Mouse (Mus musculus) neural tube, embryonic 14.5 days (tissue): ENCODE results near the gene Vcl. TPM values are rescaled to one million over a fixed set of nuclear protein-coding genes. Genes with fewer than 3 reads are reported as not detected.

ENCODE experiments used
- ATAC-seq: fragments of 200-750 bp; cut with Nextera tagmentation; 2 replicates; pipeline ENCODE4 v1.8.0; 2017; ENCODE audit warnings: low read depth, mild to moderate bottlenecking, moderate TSS enrichment, moderate library complexity
- H3K27ac ChIP-seq: fragments of 300-500 bp; sonication (generic); 2 replicates; pipeline ENCODE4 v1.5.1; 2014; ENCODE audit warnings: low read depth, mild to moderate bottlenecking, control low read depth, low read length, moderate library complexity, mixed read lengths
- H3K27me3 ChIP-seq: fragments of 300-500 bp; sonication (generic); 2 replicates; pipeline ENCODE4 v1.6.1; 2014; ENCODE audit warnings: low read length; ENCODE audit not compliant: control insufficient read depth, insufficient read depth
- H3K36me3 ChIP-seq: fragments of 300-500 bp; sonication (generic); 2 replicates; pipeline ENCODE4 v1.6.1; 2014; ENCODE audit warnings: low read length, mixed read lengths; ENCODE audit not compliant: control insufficient read depth, insufficient read depth
- H3K4me1 ChIP-seq: fragments of 300-500 bp; sonication (generic); 2 replicates; pipeline ENCODE4 v1.6.1; 2014; ENCODE audit warnings: low read length; ENCODE audit not compliant: control insufficient read depth, insufficient read depth
- H3K4me2 ChIP-seq: fragments of 300-500 bp; sonication (generic); 2 replicates; pipeline ENCODE4 v1.6.1; 2014; ENCODE audit warnings: mild to moderate bottlenecking, low read depth, low read length, control low read depth
- H3K4me3 ChIP-seq: fragments of 300-500 bp; sonication (generic); 2 replicates; pipeline ENCODE4 v1.5.1; 2014; ENCODE audit warnings: low read depth, low read length, control low read depth, mixed read lengths
- H3K9ac ChIP-seq: fragments of 300-500 bp; sonication (generic); replicated peaks from 2 replicates; pipeline ENCODE4 v1.6.1; 2014; ENCODE audit warnings: low read depth, mild to moderate bottlenecking, control low read depth, low read length, mixed read lengths
- H3K9me3 ChIP-seq: fragments of 300-500 bp; sonication (generic); 2 replicates; pipeline ENCODE4 v1.6.1; 2016; ENCODE audit warnings: low read length; ENCODE audit not compliant: control insufficient read depth
- WGBS: fragments of 180-500 bp; shearing (Covaris S2); extraction: QIAGEN DNeasy Blood & Tissue Kit; methylation state at CpG from one replicate; pipeline ENCODE4 v1.1.7; 2014; 5-methylcytosine and 5-hydroxymethylcytosine counted together
- polyA plus RNA-seq: library from polyadenylated mRNA; unstranded; fragments of >200 nt; fragmentation: Nextera tagmentation; extraction: Ambion mirVana; gene quantifications from 2 replicates; pipeline ENCODE4 v1.2.1, GENCODE M21; 2014

Vcl gene
- polyA plus RNA-seq, 1 experiment from 2014 or later: 18.2 TPM

DNA sequence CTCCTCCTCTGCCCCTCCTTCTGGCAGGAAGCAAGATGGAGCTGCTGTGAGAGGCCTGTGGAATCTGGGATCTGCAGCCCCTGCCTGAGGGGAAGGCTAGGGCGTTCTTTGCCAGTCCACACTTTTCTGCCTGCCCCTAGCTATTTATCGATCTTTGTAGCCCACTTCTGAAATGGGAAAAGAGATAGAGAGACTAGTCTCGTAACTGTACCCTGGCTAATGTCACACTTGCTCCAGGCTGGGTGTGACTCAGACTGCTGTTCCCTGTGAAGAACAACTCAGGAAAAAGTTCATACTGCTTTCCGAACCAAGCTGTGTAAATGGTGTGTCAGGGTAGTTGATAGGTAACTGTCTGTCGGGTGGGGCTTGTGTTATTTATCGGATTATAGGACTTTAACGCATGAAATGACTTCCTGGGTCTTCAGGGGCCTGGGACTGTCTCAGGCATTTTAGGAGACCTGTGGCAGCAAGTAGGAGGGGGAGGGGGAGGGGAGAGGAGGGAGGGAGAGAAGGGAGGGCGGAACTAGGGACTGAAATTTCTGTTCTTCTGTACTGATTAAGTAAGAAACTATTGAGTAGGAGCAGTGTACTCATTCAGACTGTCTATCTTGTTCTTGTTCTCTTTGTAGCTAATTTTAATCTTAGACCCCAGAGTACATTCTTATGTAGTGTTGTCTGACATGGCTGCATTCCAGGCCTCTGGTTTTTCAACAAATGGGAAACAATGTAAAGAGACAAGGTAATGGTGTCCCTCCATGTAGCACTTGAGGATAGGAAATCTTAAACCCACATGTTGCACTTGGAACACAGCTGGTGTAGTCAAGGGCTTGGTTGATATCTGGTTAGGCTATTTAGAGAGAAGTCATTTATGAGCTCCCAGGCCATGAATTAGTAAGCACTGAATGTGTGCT is 1.5 kb downstream of the Vcl start:
- H3K4me1 ChIP-seq: peaks cover 9% of the 10 kb centered on the region
- ATAC-seq: no peak
- H3K9ac ChIP-seq: peak overlapping the region; percentile 51; the same call in 1 of the 2 replicates
- no peaks in the 10 kb centered on the region for H3K36me3 ChIP-seq
- WGBS: 28% methylated on average over 8 of the region's 8 CpGs
- H3K9me3 ChIP-seq: no peaks in the 10 kb centered on the region
- peak overlapping the region; percentile 60 for H3K4me2 ChIP-seq
- no peak overlapping the region for H3K27ac ChIP-seq
- H3K4me3 ChIP-seq: peak overlapping the region; percentile 65
- no peaks in the 10 kb centered on the region for H3K27me3 ChIP-seq

DNA sequence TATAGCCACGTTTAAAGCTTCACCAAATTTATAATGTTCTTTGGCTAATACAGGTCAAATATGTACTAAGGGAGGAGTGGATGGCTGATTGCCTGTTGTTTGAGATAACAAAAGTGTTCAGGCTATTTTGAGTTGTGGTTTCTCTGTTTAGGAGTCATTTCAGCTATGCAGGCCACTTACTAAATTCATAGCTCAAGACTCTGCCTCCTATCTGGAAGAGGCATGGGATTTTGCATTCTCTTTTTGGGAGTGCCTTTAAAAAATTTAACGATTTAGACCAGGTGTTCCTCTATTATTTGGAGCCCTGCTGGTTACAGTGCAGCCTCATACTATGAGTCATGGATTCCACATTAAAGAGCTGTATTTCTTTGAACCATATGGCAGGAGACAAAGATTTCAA is 9.2 kb downstream of the Vcl start:
- H3K36me3 ChIP-seq: no peaks in the 10 kb centered on the region
- no peaks in the 10 kb centered on the region for H3K27me3 ChIP-seq
- WGBS: 74% methylated on average over 2 of the region's 2 CpGs
- H3K4me3 ChIP-seq: no peak overlapping the region
- no peak overlapping the region for H3K4me2 ChIP-seq
- ATAC-seq: no peak
- no peak overlapping the region for H3K9ac ChIP-seq
- no peaks in the 10 kb centered on the region for H3K4me1 ChIP-seq
- H3K27ac ChIP-seq: no peak overlapping the region
- H3K9me3 ChIP-seq: no peaks in the 10 kb centered on the region

DNA sequence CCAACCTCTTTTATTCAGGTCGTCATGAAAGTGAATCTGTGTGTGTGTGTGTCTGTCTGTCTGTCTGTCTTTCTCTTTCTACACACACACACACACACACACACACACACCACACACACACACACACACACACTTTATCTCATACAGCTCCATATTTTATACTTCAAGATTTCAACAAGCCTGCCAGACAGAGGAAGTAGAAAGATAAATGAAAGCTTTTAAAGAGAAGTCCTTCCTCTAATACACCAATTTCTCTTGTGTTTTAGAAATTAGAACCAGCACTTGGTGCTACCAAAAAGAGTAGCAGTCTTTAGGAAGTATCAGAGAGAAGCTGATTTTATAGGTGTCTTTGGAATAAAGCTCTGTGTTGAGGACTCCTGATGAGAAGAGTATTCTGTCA is 9.7 kb downstream of the Vcl start:
- ATAC-seq: no peak
- H3K4me2 ChIP-seq: no peak overlapping the region
- H3K9me3 ChIP-seq: no peaks in the 10 kb centered on the region
- no peak overlapping the region for H3K4me3 ChIP-seq
- no peaks in the 10 kb centered on the region for H3K4me1 ChIP-seq
- H3K36me3 ChIP-seq: no peaks in the 10 kb centered on the region
- 33% methylated on average over 1 of the region's 1 CpGs for WGBS
- H3K9ac ChIP-seq: no peak overlapping the region
- H3K27me3 ChIP-seq: no peaks in the 10 kb centered on the region
- H3K27ac ChIP-seq: no peak overlapping the region

DNA sequence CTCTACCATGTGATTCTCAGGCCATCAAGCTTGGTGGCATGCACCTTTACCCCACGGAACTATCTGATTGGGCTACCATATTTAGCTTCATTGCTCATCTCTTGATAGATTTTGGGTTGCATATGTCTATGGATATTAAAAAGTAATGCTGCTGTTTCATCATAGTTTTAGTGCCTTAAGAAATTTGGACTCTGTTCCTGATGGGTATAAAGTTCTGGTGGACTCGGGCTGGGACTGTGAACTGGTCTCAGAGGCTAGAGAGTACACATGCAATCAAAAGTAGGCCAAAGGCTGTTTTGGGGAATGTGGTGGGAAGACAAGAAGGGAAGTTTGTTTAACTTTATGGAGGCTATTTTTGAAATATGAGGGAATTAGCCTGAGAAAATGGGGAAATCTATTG is 16.1 kb downstream of the Vcl start:
- WGBS: 95% methylated on average over 2 of the region's 2 CpGs
- no peaks in the 10 kb centered on the region for H3K36me3 ChIP-seq

DNA sequence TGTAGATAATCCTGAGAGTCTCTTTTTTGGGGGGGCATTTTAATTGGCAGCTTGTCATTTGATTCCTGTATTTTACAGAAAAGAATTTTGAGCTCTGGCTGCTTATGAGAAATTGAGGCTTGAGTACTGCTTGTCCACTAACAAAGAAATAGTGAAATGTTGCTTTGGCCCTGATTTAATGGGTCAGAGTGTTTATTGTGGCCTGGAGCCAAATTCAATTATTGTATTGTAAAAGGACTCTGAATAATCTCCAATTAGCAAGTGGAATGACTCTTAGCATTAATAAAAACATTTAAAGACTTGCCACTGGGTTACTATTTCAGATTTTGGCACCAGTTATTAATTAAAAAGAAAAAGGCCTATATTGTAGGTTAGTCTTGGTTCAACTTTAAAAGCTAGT is 26.8 kb downstream of the Vcl start:
- ATAC-seq: no peak
- no peaks in the 10 kb centered on the region for H3K36me3 ChIP-seq
- no peak overlapping the region for H3K4me3 ChIP-seq
- no peaks in the 10 kb centered on the region for H3K27me3 ChIP-seq
- no peak overlapping the region for H3K4me2 ChIP-seq
- no peaks in the 10 kb centered on the region for H3K9me3 ChIP-seq
- no peak overlapping the region for H3K27ac ChIP-seq
- no peaks in the 10 kb centered on the region for H3K4me1 ChIP-seq
- H3K9ac ChIP-seq: no peak overlapping the region

More for the DNA sequence above, 16.1 kb downstream of the Vcl start:
- H3K9me3 ChIP-seq: no peaks in the 10 kb centered on the region
- H3K4me2 ChIP-seq: no peak overlapping the region
- no peaks in the 10 kb centered on the region for H3K27me3 ChIP-seq
- H3K9ac ChIP-seq: no peak overlapping the region
- H3K4me3 ChIP-seq: no peak overlapping the region
- no peak for ATAC-seq
- no peak overlapping the region for H3K27ac ChIP-seq
- no peaks in the 10 kb centered on the region for H3K4me1 ChIP-seq

DNA sequence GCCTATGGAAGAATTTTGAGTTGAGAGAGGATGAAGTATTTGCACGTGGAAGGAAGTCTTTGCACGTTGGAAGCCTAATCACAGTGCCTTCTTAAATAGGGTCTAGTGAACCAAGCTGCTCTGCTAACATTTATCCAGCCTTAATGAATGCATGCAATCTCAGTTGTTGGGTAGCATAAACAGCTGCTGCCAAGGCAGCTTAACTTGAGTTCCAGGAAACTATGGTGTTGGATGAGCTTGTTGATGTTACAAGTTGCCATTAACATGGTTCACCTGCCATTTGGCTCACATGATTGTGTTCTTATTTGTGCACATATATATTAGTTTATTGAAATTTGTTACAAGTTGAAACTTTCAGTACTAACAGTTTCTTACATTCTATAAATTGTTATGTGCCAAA is 29.8 kb downstream of the Vcl start:
- ATAC-seq: no peak
- Histone ChIP-seq H3K27me3 (no peaks in the 10 kb centered on the region), H3K9ac (no peak overlapping the region), H3K9me3 (no peaks in the 10 kb centered on the region), H3K36me3 (no peaks in the 10 kb centered on the region), H3K27ac (no peak overlapping the region), H3K4me3 (no peak overlapping the region), H3K4me1 (no peaks in the 10 kb centered on the region), H3K4me2 (no peak overlapping the region)
- WGBS: 66% methylated on average over 2 of the region's 2 CpGs

DNA sequence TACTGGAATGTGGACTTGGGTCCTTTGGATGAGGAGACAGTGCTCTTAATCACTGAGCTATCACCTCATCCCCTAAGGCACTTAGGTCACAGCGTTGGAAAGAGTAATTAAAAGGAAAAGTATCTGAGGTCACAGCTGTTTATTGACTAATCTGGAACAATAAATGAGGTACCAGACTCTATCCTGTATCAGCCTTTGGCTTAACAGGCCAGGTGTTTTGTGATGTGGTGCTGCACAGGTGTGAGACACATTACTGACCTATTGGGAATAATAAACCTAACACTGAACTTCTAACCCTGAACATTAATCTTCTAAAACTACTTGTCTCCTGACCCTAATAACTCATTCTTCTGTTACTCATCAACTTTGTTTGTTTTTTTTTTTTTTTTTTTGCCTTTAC is 33.3 kb downstream of the Vcl start:
- Histone ChIP-seq H3K4me2 (no peak overlapping the region), H3K4me1 (no peaks in the 10 kb centered on the region), H3K4me3 (no peak overlapping the region), H3K27me3 (no peaks in the 10 kb centered on the region), H3K27ac (no peak overlapping the region), H3K36me3 (no peaks in the 10 kb centered on the region), H3K9me3 (no peaks in the 10 kb centered on the region), H3K9ac (no peak overlapping the region)
- ATAC-seq: no peak
- 30% methylated on average over 1 of the region's 1 CpGs for WGBS

DNA sequence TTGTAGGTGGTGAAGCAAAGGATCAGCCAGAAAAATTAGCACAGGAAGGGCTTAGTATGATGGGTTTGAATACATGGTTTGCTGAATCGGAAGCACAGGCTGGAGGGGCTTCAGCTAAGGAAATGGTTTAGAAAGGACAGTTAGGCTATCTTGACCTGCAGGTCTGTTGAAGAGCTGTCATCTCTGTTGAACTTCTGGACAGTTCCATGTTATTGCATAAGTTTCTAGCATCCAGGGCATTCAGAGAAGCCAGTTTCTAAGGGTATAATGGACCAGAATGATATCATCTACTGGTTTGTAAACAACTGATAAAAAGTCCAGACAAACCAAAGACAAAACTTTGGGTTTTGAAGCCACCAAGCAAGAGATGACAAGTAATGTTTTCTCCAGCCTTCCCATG is 33.7 kb downstream of the Vcl start:
- no peak overlapping the region for H3K9ac ChIP-seq
- no peaks in the 10 kb centered on the region for H3K4me1 ChIP-seq
- no peak overlapping the region for H3K27ac ChIP-seq
- no peaks in the 10 kb centered on the region for H3K9me3 ChIP-seq
- no peak overlapping the region for H3K4me3 ChIP-seq
- H3K27me3 ChIP-seq: no peaks in the 10 kb centered on the region
- H3K36me3 ChIP-seq: no peaks in the 10 kb centered on the region
- H3K4me2 ChIP-seq: no peak overlapping the region
- WGBS: 100% methylated on average over 1 of the region's 1 CpGs
- no peak for ATAC-seq

DNA sequence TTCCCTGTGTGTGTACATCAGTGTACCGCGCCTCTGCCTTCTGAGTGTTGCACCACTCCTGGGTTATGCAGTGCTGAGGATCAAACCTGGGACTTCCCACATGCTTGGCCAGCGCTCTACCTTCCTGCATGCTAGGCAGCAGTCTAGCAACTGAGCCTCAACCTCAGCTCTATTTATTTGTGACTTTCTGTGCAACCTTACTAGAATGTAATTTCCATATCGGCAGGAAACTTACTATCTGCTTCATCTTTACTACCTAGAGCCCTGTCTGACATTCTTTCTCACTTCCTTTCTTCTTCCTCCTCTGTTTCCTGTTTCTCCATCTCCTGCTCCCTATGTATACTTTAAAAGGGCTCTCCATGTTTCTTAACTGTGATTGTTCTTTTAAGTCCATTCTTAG is 34.7 kb downstream of the Vcl start:
- Histone ChIP-seq H3K27ac (no peak overlapping the region), H3K27me3 (no peaks in the 10 kb centered on the region)

More for the DNA sequence above, 34.7 kb downstream of the Vcl start:
- H3K36me3 ChIP-seq: no peaks in the 10 kb centered on the region
- H3K9me3 ChIP-seq: no peaks in the 10 kb centered on the region
- no peak overlapping the region for H3K9ac ChIP-seq
- H3K4me2 ChIP-seq: no peak overlapping the region
- H3K4me3 ChIP-seq: no peak overlapping the region
- no peaks in the 10 kb centered on the region for H3K4me1 ChIP-seq
- ATAC-seq: no peak
- 68% methylated on average over 4 of the region's 4 CpGs for WGBS
